Comparison of ENCODE assay signal across 32 mouse cellular contexts in genomic region chr17:65692276-65692675, GRCm38 (mm10). TPM values are rescaled to one million over a fixed set of nuclear protein-coding genes. Genes with fewer than 3 reads are reported as not detected.
"Had no signal": no experiment of that assay in that cellular context is flagged by ENCODE, and none has a peak within 500 bp of the region (broad histone marks: within the 10 kb centered on the region; RNA-seq: fewer than 3 reads in every experiment).

No protein-coding gene starts in this region.

- H3K36me3 ChIP-seq: embryonic facial prominence, embryonic 12.5 days had no signal

- H3K4me3 ChIP-seq: embryonic facial prominence, embryonic 10.5 days; embryonic facial prominence, embryonic 12.5 days; embryonic facial prominence, embryonic 13.5 days; embryonic facial prominence, embryonic 15.5 days; erythroblast, embryonic 14.5 days; forebrain, embryonic 10.5 days; forebrain, embryonic 12.5 days; forebrain, embryonic 13.5 days; forebrain, embryonic 15.5 days; gastrocnemius, adult 2 months; heart, adult 2 months had no signal

- H3K4me1 ChIP-seq: embryonic facial prominence, embryonic 10.5 days; embryonic facial prominence, embryonic 12.5 days; embryonic facial prominence, embryonic 13.5 days; embryonic facial prominence, embryonic 15.5 days; forebrain, embryonic 10.5 days; forebrain, embryonic 12.5 days; forebrain, embryonic 13.5 days; forebrain, embryonic 15.5 days had no signal

- H3K27me3 ChIP-seq: embryonic facial prominence, embryonic 12.5 days; embryonic facial prominence, embryonic 13.5 days; embryonic facial prominence, embryonic 15.5 days; forebrain, embryonic 12.5 days; forebrain, embryonic 13.5 days; forebrain, embryonic 15.5 days had no signal

- DNase-seq: cerebellum, adult 2 months; cerebellum, adult 8-10 months; cerebellum, adult 9-10 months; cerebellum, adult 9-11 months; cerebellum, postnatal 10 days; cerebellum, postnatal 14 days; cerebellum, postnatal 25 days; cerebellum, postnatal 36 days; embryo, embryonic 11 days; forebrain, postnatal 0 days; gastrocnemius, adult 2 months; gastrocnemius, postnatal 10 days; gastrocnemius, postnatal 14 days; gastrocnemius, postnatal 25 days; gastrocnemius, postnatal 36 days; heart, adult 18-20 months; heart, adult 2 months had no signal

- H3K27ac ChIP-seq: embryonic facial prominence, embryonic 10.5 days; embryonic facial prominence, embryonic 12.5 days; embryonic facial prominence, embryonic 13.5 days; embryonic facial prominence, embryonic 15.5 days; forebrain, embryonic 10.5 days; forebrain, embryonic 12.5 days; forebrain, embryonic 13.5 days; forebrain, embryonic 15.5 days; gastrocnemius, adult 2 months; heart, adult 2 months had no signal

- H3K9me3 ChIP-seq: embryonic facial prominence, embryonic 10.5 days; embryonic facial prominence, embryonic 12.5 days; embryonic facial prominence, embryonic 13.5 days; embryonic facial prominence, embryonic 15.5 days; forebrain, embryonic 13.5 days; forebrain, embryonic 15.5 days had no signal

RNA-seq across cellular contexts. Expression of gene Txndc2, which starts 50.3 kb away (rescaled TPM):
- total RNA-seq: common myeloid progenitor, adult 5-6 weeks; gastrocnemius, adult 18-20 months; gastrocnemius, adult 2 months; gastrocnemius, adult 8-10 months; gastrocnemius, postnatal 14 days; gastrocnemius, postnatal 25 days; gastrocnemius, postnatal 36 days; granulocyte monocyte progenitor cell, adult 5-6 weeks; heart, adult 18-20 months; heart, adult 2 months had no signal
- polyA plus RNA-seq: cortical plate, adult 2 months; embryonic facial prominence, embryonic 13.5 days; embryonic facial prominence, embryonic 14.5 days; erythroblast, embryonic 14.5 days; forebrain, embryonic 10.5 days; forebrain, postnatal 0 days had no signal
